Mouse (Mus musculus): Measurements from ENCODE around the gene Mfsd1. TPM values are rescaled to one million over a fixed set of nuclear protein-coding genes. Genes with fewer than 3 reads are reported as not detected.

The Mfsd1 gene
- polyA plus RNA-seq, 1 experiment = 35.3 TPM

- Histone ChIP-seq H3K27me3 (ENCODE audit: control insufficient read depth, insufficient read depth, low read length) (no peaks in the 10 kb centered on the region), H3K4me3 (ENCODE audit: control insufficient read depth, insufficient read depth, low read length) (no peak overlapping the region), H3K36me3 (ENCODE audit: control insufficient read depth, insufficient read depth, low read length) (peaks cover 11% of the 10 kb centered on the region), H3K4me1 (replicated peaks; ENCODE audit: control insufficient read depth, insufficient read depth, low read length) (no peaks in the 10 kb centered on the region; the same call in 1 of the 2 replicates), H3K27ac (ENCODE audit: control insufficient read depth, insufficient read depth, low read length) (no peak overlapping the region)
- 63% methylated on average over 9 of the region's 9 CpGs for WGBS
- TF ChIP-seq CTCF (IDR thresholded peaks at IDR 0.05; ENCODE audit: borderline replicate concordance, control insufficient read depth, extremely low read depth, insufficient read depth, low read length, poor library complexity) = no peak
- TF ChIP-seq POLR2A (IDR thresholded peaks at IDR 0.05; ENCODE audit: control insufficient read depth, extremely low read depth, insufficient read depth, low read length, poor library complexity) = no peak
- DNase-seq = no peak
These were observed 4.9 kb downstream of the Mfsd1 start for GRCm38 (mm10) chr3:67587430-67587829.

GRCm38 (mm10) chr3:67601616-67602138 is 19.1 kb downstream of the Mfsd1 start:
- H3K4me3 ChIP-seq (ENCODE audit: control insufficient read depth, insufficient read depth, low read length) = no peak overlapping the region
- no peak for TF ChIP-seq CTCF (IDR thresholded peaks at IDR 0.05; ENCODE audit: borderline replicate concordance, control insufficient read depth, extremely low read depth, insufficient read depth, low read length, poor library complexity)
- TF ChIP-seq POLR2A (IDR thresholded peaks at IDR 0.05; ENCODE audit: control insufficient read depth, extremely low read depth, insufficient read depth, low read length, poor library complexity) = no peak
- peaks cover 48% of the 10 kb centered on the region for H3K36me3 ChIP-seq (ENCODE audit: control insufficient read depth, insufficient read depth, low read length)
- WGBS = 96% methylated on average over 13 of the region's 13 CpGs
- no peaks in the 10 kb centered on the region for H3K4me1 ChIP-seq (replicated peaks; ENCODE audit: control insufficient read depth, insufficient read depth, low read length)
- no peak overlapping the region for H3K27ac ChIP-seq (ENCODE audit: control insufficient read depth, insufficient read depth, low read length)
- no peaks in the 10 kb centered on the region for H3K27me3 ChIP-seq (ENCODE audit: control insufficient read depth, insufficient read depth, low read length)
- DNase-seq = no peak

DNA sequence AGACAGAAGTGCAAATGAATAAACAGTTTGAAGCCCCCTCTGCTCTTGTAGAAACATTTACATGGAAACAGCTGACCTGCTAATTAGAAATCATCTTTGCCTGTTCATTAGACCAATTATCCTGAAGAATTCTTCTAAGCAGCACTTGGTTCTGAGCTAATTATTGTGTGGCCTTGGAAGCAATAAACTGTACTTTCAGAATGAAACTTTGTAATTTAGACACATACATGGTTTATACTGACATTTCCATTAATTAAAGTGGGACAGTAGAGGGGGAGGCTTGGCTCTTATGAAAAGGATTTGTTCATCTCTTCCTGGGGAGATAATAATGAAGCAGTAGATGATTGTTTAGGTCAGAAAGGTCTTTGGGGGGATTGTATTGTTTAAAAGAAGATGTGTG is 35.7 kb downstream of the Mfsd1 start:
- Histone ChIP-seq H3K27ac (ENCODE audit: control insufficient read depth, insufficient read depth, low read length) (no peak overlapping the region), H3K27me3 (ENCODE audit: control insufficient read depth, insufficient read depth, low read length) (no peaks in the 10 kb centered on the region), H3K4me1 (replicated peaks; ENCODE audit: control insufficient read depth, insufficient read depth, low read length) (no peaks in the 10 kb centered on the region), H3K36me3 (ENCODE audit: control insufficient read depth, insufficient read depth, low read length) (no peaks in the 10 kb centered on the region), H3K4me3 (ENCODE audit: control insufficient read depth, insufficient read depth, low read length) (no peak overlapping the region)
- no peak for TF ChIP-seq POLR2A (IDR thresholded peaks at IDR 0.05; ENCODE audit: control insufficient read depth, extremely low read depth, insufficient read depth, low read length, poor library complexity)
- no peak for TF ChIP-seq CTCF (IDR thresholded peaks at IDR 0.05; ENCODE audit: borderline replicate concordance, control insufficient read depth, extremely low read depth, insufficient read depth, low read length, poor library complexity)
- DNase-seq = no peak

DNA sequence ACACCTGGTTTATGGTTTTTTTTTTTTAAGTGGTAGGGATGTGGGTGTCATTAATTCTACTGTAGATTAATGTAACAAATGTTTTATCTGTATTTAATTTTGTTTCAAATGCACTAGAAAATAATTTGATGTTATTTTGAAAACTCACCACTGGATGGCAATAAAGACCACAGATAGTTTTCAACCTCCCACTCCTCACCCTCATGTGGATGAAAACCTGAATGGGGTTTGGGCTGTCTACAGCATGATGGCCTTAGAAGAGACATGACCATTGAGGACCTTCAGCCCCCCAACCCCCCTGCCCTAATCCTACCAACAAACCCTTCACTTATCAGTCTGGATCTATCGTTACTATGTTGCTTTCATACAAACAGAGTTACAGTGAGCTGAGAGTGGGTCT is 42.1 kb downstream of the Mfsd1 start:
- Histone ChIP-seq H3K4me1 (replicated peaks; ENCODE audit: control insufficient read depth, insufficient read depth, low read length) (no peaks in the 10 kb centered on the region), H3K36me3 (ENCODE audit: control insufficient read depth, insufficient read depth, low read length) (no peaks in the 10 kb centered on the region), H3K27ac (ENCODE audit: control insufficient read depth, insufficient read depth, low read length) (no peak overlapping the region), H3K4me3 (ENCODE audit: control insufficient read depth, insufficient read depth, low read length) (no peak overlapping the region), H3K27me3 (ENCODE audit: control insufficient read depth, insufficient read depth, low read length) (no peaks in the 10 kb centered on the region)
- DNase-seq = no peak
- TF ChIP-seq POLR2A (IDR thresholded peaks at IDR 0.05; ENCODE audit: control insufficient read depth, extremely low read depth, insufficient read depth, low read length, poor library complexity) (no peak), CTCF (IDR thresholded peaks at IDR 0.05; ENCODE audit: borderline replicate concordance, control insufficient read depth, extremely low read depth, insufficient read depth, low read length, poor library complexity) (no peak)
- WGBS = 87% methylated on average over 1 of the region's 1 CpGs

GRCm38 (mm10) chr3:67643135-67643534 is 60.6 kb downstream of the Mfsd1 start:
- DNase-seq = no peak
- Histone ChIP-seq H3K4me1 (replicated peaks; ENCODE audit: control insufficient read depth, insufficient read depth, low read length) (no peaks in the 10 kb centered on the region), H3K27ac (ENCODE audit: control insufficient read depth, insufficient read depth, low read length) (no peak overlapping the region), H3K36me3 (ENCODE audit: control insufficient read depth, insufficient read depth, low read length) (no peaks in the 10 kb centered on the region), H3K27me3 (ENCODE audit: control insufficient read depth, insufficient read depth, low read length) (no peaks in the 10 kb centered on the region), H3K4me3 (ENCODE audit: control insufficient read depth, insufficient read depth, low read length) (no peak overlapping the region)
- WGBS = 89% methylated on average over 3 of the region's 3 CpGs
- TF ChIP-seq CTCF (IDR thresholded peaks at IDR 0.05; ENCODE audit: borderline replicate concordance, control insufficient read depth, extremely low read depth, insufficient read depth, low read length, poor library complexity) (no peak), POLR2A (IDR thresholded peaks at IDR 0.05; ENCODE audit: control insufficient read depth, extremely low read depth, insufficient read depth, low read length, poor library complexity) (no peak)

DNA sequence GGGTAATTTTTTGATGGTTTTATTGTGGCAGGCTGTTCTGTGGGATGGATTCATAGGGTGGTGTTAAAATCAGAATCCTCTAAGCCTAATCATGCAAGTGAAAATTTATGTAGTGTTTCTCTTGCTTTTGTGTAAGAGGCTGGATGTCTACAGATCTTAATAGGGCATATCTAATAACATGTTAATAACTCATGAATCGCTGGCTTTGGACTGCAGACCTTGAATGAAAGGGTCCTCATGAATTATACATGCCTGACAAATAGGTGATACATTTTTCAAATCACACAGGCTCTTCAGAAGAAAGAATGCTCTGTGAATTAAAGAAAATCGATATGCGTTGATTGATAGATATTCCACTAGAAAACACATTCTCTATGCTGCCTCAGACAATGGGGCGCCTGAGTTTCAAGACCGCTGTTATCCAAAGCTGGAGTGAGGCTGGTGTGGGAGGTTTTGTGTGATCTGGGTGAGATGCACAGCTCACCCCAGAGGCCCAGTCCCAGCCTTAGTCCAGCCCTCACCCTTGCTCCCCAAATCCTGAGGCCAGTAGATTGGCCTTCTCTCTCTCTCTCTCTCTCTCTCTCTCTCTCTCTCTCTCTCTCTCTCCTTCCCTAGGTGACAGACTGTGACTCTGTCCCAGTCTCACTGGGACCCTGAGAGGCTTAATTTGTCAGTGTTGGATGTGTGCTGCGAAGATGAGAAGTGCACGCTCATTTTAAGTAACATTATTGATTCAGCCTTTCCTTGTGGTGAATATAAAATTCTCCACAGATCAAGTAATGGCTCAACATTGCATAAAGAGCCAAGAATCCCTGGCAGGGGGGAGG is 63.3 kb downstream of the Mfsd1 start:
- no peak for TF ChIP-seq POLR2A (IDR thresholded peaks at IDR 0.05; ENCODE audit: control insufficient read depth, extremely low read depth, insufficient read depth, low read length, poor library complexity)
- TF ChIP-seq CTCF (IDR thresholded peaks at IDR 0.05; ENCODE audit: borderline replicate concordance, control insufficient read depth, extremely low read depth, insufficient read depth, low read length, poor library complexity) = no peak
- H3K27me3 ChIP-seq (ENCODE audit: control insufficient read depth, insufficient read depth, low read length) = no peaks in the 10 kb centered on the region
- H3K27ac ChIP-seq (ENCODE audit: control insufficient read depth, insufficient read depth, low read length) = no peak overlapping the region
- no peaks in the 10 kb centered on the region for H3K4me1 ChIP-seq (replicated peaks; ENCODE audit: control insufficient read depth, insufficient read depth, low read length)
- WGBS = 94% methylated on average over 7 of the region's 7 CpGs
- no peak for DNase-seq
- H3K36me3 ChIP-seq (ENCODE audit: control insufficient read depth, insufficient read depth, low read length) = no peaks in the 10 kb centered on the region
- H3K4me3 ChIP-seq (ENCODE audit: control insufficient read depth, insufficient read depth, low read length) = no peak overlapping the region

Other genes with a start within 250 kb of the Mfsd1 start
- 0.31 and 2.2 TPM in 2 replicates for gene Mlf1, start 208.6 kb upstream of the Mfsd1 start, polyA plus RNA-seq (2012; rRNA removed)
- not detected in 2 replicates for gene Gm17402, start 207.6 kb upstream of the Mfsd1 start, polyA plus RNA-seq (2012; rRNA removed)
- gene Gfm1, start 152.6 kb upstream of the Mfsd1 start, polyA plus RNA-seq (2012; rRNA removed) = 14.9 and 17.8 TPM in 2 replicates
- 45.3 and 51.5 TPM in 2 replicates for gene Lxn, start 118.8 kb upstream of the Mfsd1 start, polyA plus RNA-seq (2012; rRNA removed)
- 2.8 and 3.0 TPM in 2 replicates for gene Rarres1, start 67.2 kb upstream of the Mfsd1 start, polyA plus RNA-seq (2012; rRNA removed)

All from thymus, adult 2 months (tissue).